Mouse (Mus musculus) yolk sac, embryonic 10.5 days (tissue): ENCODE data around the gene Polr2l.

Experiments
- DNase-seq: peaks from one replicate; pipeline ENCODE4 v3.0.0-alpha.2; 2017; ENCODE audit warnings: low spot score

Polr2l gene

DNA sequence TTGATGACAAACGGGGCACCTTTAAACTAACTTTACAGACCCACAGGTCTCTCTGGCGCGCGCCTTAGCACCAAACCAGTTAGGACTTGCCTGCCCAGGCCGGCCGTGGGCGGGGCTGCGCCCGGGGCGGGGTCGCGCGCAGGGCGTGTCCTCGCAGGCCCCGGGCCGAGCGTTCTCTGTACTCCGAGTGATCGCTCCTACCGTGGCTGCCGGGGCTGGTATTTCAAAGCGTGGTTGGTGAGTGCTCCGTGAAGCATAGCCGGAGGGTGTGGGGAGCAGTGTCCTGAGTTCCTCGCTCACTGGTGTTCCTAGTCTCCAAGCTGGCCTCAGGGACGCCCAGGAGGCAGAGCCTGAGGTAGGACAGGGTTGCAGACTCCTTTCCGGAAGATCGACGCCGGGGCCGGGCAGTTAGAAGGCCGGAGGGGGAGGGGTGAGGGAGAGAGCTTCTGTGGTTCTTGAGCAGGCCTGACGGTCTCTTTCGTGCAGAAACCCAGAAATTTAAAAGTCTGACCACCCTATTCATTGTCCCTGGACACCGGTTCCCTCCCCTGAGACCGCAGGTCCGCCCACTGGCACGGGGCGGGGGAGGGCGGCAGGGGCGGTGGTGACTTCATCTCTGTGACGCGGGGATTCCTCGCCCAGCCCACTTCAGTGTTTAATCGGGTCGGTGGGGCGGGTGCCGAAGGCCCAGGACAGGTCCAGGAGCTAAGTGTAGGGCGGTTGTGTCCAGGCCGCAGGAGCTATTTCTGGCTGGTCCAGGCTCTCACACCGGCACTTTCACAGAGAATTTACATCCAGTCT lies 7.5 kb downstream of the Polr2l start, which contains the start of gene Cd151:
Gene Cd151, plus strand, starts transcription at position 163 of the 801 bp plus-strand sequence.
- DNase-seq = peak; percentile 91

DNA sequence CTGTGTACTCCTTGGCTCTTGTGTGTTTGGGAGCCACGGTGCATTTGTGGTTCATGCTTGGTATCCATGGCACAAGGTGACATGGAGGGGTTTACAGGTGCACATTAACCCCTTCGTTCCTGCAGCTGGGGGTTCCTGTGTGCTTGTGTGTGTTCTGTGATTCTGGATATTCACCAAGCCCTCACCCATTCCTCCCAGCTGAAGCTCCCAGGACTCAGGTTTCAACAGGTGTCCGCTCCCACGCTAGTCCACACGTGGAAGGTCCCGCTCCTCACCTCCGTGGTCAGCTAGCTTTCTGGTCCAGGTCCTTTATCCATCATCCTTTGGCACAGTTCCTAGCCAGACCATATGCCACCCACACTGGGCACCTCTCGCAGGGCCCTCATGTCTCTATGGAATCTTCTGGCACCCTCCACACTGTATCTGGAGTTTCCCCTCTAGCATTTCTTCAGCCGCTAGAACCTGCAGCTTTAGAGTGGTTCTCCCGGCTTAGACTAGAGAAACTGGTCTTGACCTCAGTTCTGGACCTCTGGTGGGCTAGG lies 8.3 kb downstream of the Polr2l start:
- no peak for DNase-seq

DNA sequence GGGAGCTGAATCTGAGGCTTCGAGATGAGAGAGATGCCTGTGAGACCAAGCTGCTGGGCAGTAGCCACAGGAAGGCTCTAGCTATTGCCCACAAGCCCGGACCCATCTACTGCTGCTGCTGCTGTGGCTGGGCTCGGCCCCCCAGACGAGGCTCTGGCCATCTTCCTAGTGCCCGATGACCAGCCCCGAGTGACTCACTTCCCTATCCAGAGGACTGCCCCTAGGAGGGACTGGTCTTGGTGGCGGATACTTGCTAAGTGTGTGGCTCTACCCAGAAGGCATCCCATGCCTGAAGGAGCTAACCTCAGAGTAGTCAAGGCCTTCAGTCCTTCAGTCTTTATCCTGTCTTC lies 8.9 kb downstream of the Polr2l start:
- no peak for DNase-seq

DNA sequence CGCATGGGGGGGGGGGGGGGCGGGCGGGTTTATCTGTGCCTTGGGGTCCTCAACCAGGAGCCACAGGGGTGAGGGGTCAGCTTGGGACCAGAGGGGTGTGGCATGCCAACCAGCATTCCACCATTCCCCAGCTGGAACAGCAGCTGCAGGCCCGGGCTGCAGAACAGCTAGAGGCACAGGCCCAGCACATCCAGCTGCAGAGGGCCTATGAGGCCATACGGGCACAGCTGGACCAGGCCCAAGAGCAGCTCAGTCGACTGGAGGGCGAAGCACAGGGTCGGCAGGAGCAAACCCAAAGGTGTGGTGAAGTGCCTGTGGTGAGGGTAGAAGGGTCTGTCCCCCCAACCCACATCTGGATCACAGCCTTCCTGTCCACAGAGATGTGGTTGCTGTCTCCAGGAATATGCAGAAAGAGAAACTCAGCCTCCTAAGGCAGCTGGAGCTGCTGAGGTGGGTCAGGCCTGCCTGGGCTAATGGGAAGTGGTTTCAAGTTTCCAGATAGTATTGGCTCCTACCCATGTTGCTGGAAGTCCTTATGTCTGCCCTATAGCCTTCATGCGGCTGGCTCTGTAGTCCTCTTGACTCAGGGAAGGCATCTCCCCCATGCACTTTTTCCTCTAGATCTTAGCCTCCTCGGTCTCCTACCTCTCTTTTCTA lies 9.4 kb downstream of the Polr2l start:
- DNase-seq = no peak

DNA sequence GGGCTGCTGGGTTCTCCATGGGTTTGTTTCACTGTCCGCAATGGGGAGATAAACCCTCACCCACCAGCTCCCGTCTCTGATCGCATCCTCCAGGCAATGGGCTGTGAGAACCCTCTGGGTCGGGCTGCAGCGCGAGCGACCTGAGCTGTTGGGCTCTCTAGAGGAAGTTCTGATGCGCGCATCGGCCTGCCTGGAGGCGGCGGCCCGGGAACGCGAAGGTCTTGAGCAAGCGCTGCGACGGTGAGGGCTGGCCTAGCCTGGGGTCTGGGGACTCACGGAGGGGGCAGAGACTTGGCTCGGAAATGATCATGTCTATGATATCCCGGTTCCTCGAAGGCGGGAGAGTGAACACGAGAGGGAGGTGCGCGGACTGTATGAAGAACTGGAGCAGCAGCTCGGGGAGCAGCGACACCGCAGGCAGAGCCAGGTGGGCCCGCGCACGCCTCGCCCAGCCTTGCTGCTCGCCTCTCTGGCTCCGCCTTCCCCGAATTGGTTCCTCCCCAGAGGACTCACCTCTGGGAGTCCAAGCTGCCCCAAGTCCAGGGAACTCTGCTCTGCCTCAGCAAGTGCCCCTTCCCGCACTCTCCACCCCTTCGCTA lies 10.2 kb downstream of the Polr2l start:
- no peak for DNase-seq

DNA sequence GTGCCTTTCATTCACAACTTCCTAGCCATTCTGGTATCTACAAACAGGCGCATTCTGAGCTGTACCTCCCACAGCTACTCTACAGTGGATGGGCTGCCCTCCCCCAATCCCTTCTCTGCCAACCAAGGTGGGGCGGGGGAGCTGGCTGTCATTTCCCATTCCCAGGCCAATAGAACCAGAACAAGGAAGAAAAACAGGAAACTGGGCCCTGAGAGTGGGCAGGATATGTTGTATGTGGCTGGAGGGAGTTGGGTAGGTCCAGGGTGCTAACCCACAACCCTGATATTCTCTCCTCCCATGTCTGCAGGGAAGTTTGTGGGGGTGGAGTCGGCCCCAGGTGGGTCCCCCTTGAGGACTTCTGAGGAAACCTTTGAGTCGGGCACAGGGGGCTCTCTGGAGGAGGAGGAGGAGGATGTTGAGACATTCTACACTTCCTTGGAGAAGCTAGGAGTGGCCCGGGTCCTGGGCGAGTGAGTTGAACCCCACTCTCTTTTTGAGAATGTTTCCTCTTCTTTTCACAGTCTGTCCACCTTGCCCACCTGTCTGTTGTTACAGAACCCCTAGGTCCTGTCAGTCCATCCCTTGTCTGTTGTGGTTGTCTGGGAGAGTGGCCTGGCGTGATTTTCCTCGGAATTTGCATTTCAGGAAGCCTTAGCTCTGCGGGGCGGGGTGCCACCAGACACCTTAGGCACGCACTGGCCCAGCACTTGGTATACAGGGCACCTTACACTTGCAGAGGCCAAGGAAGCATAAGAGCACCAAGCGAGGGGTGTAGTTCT lies 10.9 kb downstream of the Polr2l start:
- no peak for DNase-seq

DNA sequence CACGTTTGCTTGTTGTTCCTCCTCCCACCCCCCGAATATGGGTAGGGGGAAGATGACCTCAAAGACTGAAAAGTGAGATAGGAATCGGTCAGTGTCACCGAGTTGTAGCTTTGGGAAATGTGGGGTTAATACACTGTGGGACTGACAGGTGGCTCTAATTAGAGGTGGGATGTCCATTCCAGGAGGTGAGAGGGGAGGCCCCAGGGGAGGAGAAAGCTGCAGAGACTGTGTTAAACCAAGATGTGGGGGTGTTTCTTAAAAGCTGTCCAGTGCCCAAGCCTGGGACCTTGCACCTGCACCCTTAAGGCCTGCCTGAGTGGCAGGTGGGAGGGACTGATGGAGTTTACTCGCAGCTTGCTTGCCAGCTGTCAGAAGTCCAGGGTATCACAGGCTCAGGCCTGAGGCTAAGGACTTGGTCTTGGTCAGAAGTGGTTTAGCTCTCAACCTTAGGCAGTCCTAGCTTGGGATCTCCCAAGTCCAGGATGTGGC lies 12.6 kb downstream of the Polr2l start:
- DNase-seq = no peak

DNA sequence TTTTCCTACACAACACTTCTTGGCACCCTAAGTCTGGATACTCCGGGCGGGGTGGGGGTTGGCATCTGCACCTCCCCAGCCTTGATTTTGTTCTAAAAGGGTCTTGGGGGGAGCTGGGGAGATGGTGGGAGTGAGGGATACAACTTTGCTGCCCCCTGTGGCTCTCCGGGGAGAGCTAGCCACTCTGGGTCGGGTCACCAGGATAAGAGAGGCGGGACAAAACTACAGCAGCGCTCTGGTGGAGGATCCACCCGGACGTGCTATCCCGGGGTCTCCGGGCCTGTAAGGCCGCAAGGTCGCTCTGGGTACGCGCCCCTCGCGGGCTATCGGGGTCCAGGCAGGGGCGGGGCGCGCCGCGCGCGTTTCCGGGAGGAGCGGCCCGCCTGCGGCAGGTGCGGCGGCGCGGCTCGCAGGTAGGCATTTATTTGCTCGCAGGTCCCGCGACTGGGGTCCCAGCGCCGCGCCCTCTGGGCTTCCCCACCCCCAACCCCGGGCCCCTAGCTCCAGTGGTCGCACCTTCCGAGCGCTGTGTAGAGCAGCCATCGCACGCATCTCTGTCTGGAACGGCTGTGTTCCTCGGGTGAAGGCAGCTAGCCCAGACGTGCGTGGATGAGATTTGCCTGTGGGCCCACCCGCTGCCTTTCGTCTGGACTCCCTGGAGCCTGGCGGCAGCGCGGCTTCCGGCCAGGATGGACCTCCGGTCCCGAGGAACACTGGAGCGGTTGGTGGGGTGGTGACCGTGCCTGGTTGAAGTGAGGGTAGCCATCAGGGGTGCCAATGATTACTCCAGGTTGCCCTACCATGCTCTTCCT lies 13.2 kb downstream of the Polr2l start:
- DNase-seq = no peak

DNA sequence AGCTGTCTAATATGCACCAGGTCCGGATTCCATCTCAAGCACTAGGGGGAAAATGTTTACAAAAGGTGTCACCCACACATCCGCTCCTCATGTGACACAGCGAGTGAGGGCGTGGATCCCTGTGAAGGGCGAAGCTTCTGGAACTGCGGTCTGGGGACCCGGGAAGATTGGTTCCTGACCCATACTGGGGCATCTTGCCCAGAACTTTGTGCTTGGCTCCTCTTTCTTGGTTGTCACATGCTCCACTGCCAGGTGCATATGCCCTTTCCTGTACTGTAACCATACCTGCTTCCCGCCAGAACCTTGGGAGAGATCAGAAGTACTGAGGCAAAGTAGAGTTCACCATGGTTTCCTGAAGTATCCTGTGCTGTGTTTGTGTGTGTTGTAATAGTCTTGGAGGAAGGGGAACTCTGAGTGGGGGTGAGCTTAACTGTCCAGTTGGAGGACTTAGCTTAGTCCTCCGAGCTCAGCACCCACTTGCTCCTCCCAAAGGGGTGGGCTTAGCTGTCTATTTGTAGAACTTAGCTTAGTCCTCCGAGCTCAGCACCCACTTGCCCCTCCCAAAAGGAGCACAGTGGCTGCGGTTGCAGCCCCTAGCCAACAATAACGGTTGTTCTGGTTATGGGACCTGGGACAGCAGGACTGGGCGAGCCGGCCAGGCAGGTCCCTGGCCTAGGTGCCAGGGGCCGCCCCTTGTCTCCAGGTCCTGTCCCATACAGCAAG lies 14.4 kb downstream of the Polr2l start, which contains the start of gene Cracr2b:
Gene Cracr2b, plus strand, starts transcription at position 704 of the 723 bp plus-strand sequence.
- DNase-seq = no peak

DNA sequence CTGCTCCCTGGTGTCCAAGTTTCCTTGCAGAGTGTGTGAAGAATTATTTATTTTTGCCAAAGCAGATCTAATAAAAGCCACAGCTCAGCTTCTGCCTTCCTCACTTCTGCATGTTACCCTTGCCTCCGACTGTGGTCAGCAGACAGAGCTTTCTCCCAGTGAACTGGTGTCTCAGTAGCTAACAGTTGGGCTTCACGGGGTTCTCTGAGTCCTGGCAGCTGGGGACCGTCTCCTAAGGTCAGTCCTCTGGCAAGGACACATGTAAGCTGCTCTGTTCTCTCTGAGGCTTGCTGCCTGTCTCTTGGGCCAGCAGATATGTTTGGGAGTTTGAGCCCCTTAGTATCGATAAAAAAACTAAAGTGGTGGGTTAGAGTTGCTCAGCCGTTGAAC lies 14.9 kb downstream of the Polr2l start:
- DNase-seq = no peak

DNA sequence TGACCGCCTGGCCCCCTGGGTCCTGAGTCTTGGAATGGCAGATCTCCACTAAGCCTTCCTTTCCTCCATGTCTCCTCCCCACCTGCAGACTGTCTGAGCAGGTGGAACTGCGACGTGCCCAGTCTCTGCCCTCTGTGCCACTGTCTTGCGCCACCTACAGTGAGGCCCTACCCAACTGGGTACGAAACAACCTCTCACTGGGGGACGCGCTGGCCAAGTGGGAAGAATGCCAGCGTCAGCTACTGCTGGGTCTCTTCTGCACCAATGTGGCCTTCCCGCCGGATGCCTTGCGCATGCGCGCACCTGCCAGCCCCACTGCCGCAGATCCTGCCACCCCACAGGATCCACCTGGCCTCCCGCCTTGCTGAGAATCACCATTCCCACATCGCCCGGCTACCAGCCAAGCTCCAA lies 15.6 kb downstream of the Polr2l start:
- no peak for DNase-seq

DNA sequence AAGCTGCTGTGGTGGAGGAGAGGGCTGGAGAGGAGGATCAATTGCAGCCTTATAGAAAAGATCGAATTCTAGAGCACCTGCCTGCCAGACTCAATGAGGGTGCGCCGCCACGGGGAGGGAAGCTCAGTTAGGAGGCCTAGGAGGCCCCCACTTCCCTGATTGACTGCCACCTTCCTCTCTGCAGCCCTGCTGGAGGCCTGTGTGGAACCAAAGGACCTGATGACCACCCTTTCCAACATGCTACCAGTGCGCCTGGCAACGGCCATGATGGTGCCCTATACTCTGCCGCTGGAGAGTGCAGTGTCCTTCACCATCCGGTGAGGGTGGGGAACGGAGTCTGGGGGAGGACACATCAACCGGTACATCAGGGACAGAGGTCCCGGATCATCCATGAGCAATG lies 16.3 kb downstream of the Polr2l start:
- DNase-seq = no peak

DNA sequence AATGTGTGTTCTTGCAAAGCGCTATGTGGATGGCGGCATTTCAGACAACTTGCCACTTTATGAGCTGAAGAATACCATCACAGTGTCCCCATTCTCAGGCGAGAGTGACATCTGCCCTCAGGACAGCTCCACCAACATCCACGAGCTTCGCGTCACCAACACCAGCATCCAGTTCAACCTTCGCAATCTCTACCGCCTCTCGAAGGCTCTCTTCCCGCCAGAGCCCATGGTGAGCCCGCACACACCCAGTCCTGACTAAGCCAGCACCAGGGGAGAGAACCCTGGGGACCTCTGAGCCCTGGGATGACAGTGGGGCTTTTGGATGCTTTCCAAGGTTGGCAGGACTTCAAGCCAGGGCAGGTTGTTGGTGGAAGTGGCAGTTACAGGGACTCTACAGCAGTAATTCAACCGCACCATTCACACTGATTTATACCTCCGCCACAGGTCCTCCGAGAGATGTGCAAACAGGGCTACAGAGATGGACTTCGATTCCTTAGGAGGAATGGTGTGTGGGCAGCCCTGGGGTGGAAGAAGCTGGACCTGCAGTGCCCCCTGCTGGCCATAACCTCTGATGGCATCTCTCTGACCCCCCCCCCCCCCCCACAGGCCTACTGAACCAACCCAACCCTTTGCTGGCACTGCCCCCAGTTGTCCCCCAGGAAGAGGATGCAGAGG lies 16.8 kb downstream of the Polr2l start:
- DNase-seq = no peak

DNA sequence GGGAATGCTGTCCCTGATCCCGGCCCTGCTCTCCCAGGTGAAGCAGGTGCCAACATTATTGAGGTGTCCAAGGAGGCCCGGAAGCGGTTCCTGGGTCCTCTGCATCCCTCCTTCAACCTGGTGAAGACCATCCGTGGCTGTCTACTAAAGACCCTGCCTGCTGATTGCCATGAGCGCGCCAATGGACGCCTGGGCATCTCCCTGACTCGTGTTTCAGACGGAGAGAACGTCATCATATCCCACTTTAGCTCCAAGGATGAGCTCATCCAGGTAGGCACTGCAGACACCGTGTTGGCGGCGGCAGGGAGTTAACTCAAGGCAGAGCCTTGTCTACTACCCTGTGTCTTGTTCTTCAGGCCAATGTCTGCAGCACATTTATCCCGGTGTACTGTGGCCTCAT lies 17.7 kb downstream of the Polr2l start:
- DNase-seq = no peak

DNA sequence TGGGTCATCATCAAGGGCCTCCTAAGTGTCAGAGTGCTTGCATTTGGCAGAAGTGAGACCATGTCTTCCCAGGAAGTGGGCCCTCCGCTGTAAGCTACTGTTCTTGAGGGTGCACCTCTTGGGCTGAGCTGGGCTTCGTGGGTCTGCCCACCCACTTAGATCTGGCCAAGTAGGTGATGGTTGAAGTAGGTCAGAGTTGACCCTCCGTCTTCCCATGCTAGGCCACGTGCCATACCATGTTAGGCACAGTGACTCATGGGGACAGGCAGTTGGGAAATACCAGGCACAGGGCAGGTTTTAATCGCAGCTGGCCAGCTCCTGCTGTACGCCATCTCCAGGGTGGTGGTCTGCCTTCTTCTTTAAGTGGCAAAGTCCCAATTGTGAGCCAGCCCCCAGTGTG lies 18.2 kb downstream of the Polr2l start:
- no peak for DNase-seq

DNA sequence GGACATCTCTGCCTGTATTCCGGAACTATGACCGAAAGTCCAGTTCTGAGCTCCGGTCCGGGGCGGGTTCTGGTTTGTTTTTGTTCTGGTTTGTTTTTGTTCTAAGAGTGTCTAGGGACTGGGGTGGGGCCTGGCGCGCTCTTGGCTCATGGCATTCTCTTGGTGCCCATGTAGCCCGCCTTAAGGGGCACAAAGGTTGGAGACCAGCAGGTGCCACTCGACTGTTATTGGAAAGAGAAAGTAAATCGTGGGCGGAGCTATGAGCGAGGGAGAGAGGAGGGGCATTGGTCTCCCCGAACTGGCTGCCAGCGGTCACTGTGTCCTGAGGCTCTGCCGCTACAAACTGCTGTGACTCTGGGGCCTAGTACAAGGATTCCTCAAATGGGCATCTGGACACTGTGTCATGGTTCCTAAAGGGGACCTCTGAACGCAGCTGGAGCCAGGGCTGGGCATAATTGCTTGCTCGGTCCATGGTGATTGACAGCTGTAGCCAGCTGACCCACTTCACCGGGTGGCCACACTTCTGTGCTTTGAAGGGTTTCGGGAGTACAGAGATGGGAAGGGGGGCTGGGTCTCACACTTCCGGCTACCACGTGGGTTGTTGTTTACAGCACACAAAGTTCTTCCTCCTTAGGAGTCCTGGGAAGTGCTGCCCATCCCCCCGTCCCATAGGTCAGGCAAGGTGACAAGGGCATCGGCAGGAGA lies 19.2 kb downstream of the Polr2l start:
- DNase-seq = peak; percentile 72

DNA sequence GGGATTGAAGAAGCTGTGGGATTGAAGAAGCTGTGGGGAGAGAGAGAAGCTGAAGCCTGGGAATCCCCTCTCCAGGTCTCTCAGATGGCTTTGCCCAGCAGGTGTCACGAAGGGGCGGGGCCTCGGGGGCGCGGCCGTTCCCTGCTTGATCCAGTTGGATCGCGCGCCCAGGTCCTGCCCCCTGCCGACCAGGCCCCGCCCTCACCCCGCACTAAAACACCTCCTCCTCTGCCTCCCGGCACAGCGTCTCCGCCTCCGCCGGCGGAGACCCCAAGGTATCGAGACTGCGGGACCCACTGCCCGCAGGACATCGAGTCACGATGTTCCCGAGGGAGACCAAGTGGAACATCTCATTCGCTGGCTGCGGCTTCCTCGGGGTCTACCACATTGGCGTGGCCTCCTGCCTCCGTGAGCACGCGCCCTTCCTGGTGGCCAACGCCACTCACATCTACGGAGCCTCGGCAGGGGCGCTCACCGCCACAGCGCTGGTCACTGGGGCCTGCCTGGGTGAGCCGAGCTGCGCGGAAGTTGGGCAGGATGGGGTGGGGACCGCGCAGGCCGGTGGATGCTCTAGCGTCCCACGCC lies 19.9 kb downstream of the Polr2l start, which contains the start of gene Pnpla2:
Gene Pnpla2, plus strand, starts transcription at position 232 of the 585 bp plus-strand sequence.
- DNase-seq = peak; percentile 94

DNA sequence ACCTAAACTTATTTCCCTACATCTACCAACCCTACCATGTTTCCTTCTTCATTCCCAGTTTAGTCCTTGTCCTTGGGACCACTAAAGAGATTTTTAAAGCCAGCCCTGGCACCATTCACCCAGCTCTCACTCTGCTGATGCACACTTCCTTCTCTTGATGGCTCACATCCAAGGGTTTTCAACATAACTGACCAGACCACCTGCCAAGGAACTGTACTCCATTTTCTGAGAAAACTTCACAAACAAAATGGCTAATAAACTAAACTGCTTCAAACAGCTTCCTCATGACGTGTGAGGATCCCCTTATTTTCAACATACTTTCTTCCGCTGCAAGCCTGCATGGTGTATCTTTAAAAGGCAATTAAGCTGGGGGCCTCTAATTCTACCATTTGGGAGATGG lies 21.3 kb downstream of the Polr2l start:
- DNase-seq = no peak

DNA sequence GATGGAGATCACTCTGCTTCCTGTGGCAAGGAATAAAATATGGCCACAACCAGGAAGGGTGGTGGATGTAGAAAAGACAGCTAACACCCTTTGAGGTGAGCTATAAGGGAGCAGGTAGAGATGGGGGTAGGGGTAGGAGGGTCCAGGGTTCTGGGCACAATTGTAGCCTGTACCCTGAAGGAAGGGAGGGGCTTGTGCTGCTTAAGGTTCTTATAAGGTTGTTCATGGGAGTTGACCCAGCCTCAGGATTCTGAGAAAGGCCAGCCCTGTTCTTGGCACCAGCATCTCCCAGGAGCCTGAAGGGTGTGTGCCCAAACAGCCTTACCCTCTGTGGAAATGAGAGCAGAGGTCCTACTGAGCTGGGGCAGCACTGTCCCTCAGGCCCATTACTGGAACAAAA lies 23.0 kb downstream of the Polr2l start:
- DNase-seq = no peak
